Mouse (Mus musculus): ENCODE measurements around the gene Thap2. TPM values are rescaled to one million over a fixed set of nuclear protein-coding genes. Genes with fewer than 3 reads are reported as not detected.

Gene Thap2
- total RNA-seq, 4 experiments from 2014 or later: 11.9 to 15.5 (median 13.8) TPM

DNA sequence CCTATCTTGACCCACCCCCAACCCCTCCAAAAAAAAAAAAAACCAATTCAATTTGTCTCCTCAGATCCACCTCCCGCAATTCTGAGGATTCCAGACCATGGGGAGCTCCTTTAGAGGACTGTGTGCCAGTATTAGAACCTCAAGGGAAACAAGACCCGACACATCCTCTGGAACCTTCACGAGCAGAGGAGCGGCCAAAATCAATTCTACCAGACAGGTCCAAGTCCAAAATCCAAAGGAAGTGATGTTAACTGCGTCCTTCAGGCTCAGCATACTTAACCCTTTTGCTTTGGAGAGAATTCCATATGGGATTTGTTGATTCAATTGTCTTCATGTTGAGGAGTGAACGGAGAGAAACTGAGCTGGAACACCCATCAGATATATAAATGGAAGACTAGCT lies 29.2 kb downstream of the Thap2 start:
- no peak for DNase-seq (ENCODE audit: low spot score in 2 of 2)

DNA sequence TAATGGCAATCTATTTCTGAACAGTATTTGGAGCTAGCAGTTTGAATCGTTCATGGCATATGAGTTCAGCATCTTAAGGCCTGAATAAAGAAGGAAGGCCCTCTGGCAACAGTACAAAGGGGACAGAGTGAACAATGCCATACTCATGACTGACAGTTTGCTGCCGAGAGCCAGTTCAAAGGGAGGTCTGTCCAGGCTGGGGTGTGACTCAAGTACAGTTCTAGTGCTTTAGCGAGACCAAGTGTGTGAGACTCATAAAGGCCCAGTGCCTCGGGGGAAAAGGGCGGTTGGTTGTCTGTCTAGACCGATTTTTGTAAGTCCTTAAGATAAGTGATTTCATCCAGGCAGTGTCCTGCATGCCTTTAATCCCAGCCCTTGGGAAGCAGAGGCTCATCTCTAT lies 29.7 kb downstream of the Thap2 start:
- DNase-seq (ENCODE audit: low spot score in 2 of 2): no peak

DNA sequence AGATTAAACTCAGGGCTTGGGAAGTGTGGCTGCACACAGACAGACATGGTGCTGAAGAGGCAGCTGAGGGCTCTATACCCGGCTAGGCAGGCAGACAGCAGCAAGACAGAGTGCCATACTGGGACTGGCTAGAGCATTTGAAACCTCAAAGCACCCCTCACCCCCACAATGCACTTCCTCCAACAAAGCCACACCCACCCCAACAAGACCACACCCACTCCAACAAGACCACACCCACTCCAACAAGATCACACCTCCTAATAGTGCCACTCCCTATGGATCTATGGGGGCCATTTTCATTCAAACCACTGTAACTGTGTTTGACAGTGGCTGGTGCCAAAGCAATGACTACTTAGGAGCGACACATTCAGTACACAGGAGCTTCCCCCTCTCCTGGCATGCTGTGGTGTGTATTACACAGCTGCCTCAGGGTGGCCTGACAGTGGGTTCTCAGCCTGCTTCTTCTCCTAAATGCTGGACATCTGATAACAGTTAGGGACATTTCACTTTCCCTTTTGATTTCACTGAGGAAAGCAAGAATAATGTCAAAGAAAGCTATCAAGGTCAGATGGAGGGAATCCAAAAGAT lies 33.3 kb downstream of the Thap2 start:
- no peak for DNase-seq (ENCODE audit: low spot score in 2 of 2)

DNA sequence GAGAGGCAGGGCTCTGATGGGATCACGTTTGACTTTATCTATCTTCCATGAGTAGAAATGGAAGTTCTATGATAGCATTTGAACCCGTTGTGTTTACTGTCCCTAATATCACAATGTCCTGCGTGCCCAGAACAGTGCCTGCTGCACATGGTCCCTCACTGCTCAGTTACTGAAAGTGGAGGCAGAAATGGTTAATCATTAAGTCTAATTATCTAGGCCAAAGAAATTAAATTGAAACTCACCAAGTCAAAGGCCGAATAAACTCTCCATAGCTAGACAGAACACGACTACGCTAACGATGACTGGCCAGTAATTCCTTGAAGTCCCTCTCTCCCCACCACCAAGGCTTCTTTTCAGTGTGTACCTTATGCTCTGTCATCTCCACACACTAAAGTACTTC lies 34.7 kb downstream of the Thap2 start:
- DNase-seq (ENCODE audit: low spot score in 2 of 2): no peak

DNA sequence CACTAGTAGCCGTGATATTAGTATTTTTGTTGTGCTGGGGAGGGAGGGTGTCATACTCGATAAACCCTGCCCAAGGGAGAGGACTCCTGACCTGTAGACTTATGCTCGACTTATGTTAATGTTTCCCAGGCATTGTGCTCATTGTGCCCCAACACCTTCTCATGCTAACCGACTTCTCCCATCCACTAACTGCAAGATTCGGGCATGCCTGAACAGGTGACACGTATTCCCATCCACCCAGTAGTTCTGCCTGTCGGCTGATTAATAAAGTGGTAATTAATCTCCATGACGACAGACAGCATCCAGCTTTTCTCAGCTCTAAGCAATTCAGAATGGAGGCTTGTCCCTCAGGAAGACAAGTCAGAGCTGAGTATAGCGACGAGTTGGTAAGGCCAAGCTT lies 35.2 kb downstream of the Thap2 start:
- DNase-seq (ENCODE audit: low spot score in 2 of 2): no peak

- no peak for DNase-seq (ENCODE audit: low spot score in 2 of 2)
Observed at GRCm38 (mm10) chr10:115348131-115348530, 36.1 kb downstream of the Thap2 start.

DNA sequence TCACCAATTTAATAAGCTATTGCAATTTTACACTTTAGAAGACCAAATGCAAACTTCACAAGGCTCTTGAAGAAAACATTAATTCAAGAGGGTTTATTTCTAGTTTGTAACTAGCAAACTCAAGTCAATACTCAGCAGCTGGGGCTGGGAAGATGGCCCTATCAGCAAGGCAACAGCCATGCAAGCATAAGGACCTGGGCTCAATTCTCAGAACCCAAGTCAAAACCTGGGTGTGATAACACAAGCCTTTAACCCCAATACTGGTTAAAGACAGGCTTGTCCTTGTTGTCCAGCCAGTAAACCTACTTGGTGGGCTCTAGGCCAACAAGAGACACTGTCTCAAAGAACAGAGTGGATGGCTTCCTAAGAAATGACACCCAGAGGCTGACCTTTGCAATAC lies 37.8 kb downstream of the Thap2 start:
- no peak for DNase-seq (ENCODE audit: low spot score in 2 of 2)

GRCm38 (mm10) chr10:115342771-115343425 lies 41.3 kb downstream of the Thap2 start:
- no peak for DNase-seq (ENCODE audit: low spot score in 2 of 2)

GRCm38 (mm10) chr10:115339820-115340328 lies 44.4 kb downstream of the Thap2 start:
- no peak for DNase-seq (ENCODE audit: low spot score in 2 of 2)

DNA sequence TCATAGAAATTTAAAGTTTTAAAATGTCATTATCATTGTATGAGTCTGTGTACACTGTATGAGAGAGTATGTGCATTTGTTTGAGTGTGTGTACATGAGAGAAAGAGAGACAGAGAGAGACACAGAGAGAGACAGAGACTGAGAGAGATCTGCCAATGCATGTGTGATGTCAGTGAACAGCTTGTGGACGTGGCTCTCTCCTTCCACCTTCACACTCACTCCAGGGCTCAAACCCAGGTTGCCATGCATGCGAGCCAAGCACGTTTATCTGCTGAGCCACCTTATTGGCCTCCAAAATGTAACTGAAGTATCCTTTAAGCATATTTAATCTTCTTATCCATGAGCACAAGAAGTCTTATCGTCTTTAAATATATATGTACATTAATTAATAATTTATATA lies 47.3 kb downstream of the Thap2 start:
- DNase-seq (ENCODE audit: low spot score in 2 of 2): no peak

- DNase-seq (ENCODE audit: low spot score in 2 of 2): no peak
Observed at GRCm38 (mm10) chr10:115333528-115333927, 50.7 kb downstream of the Thap2 start.

- no peak for DNase-seq (ENCODE audit: low spot score in 2 of 2)
Observed at GRCm38 (mm10) chr10:115332997-115333396, 51.2 kb downstream of the Thap2 start.

DNA sequence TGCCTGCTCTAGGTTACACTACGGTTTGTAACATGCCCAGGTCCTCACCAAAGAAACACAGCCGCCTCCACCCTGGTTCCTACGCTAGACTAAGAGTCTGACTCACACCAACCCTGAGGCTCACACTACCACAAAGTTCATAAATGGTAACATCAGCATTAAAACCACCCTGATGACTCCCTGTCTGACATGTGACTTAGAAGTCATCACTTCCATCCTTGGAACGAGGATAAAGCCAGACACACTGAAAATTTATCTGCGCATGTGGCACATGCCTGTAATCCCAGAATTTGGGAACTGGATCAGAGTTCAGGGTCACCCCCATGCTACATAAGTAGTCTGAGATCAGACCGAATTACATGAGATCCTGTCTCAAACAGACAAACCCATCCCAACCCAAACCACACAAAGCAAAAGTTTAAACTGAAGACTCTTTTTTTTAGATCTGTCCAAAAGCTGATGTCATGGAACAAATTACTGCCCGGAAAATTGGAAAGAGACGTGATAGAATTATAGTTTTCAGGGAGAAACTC lies 51.8 kb downstream of the Thap2 start:
- DNase-seq (ENCODE audit: low spot score in 2 of 2): no peak

- DNase-seq (ENCODE audit: low spot score in 2 of 2): no peak
Observed at GRCm38 (mm10) chr10:115329010-115329530, 55.2 kb downstream of the Thap2 start.

DNA sequence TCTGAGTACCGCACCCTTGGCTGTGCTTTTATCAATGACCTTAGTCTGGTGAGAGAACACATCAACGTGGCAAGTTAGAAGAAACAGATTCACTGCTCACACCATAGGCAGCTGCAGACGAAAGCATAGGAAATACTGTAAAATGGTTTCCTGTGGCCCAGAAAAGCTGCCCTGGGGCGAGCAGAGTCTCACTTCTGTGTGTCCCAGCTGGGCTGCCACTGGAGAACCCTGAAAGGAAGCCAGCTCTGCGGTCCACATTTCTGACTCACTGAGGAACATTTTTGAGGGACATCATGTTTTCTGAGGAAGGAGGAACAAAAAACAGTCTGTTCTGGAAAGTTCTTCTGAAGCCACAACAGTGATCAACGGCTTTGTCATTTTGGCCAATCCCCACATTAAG lies 55.7 kb downstream of the Thap2 start:
- no peak for DNase-seq (ENCODE audit: low spot score in 2 of 2)

- DNase-seq (ENCODE audit: low spot score in 2 of 2): peak in 1 of 2 experiments; percentile 32
Observed at GRCm38 (mm10) chr10:115323295-115323694, 60.9 kb downstream of the Thap2 start.

- no peak for DNase-seq (ENCODE audit: low spot score in 2 of 2)
Observed at GRCm38 (mm10) chr10:115321317-115322035, 62.8 kb downstream of the Thap2 start.

Other genes with a start within 250 kb of the Thap2 start
- under 1 TPM; 0.32 to 0.76 (median 0.51) TPM for gene Tph2, start 199.4 kb downstream of the Thap2 start, total RNA-seq (2022)
- 10 to 100 TPM; 47.2 to 71.6 (median 62.2) TPM for gene Tbc1d15, start 133.0 kb downstream of the Thap2 start, total RNA-seq (2022)
- 10 to 100 TPM; 51.5 to 59.0 (median 55.1) TPM for gene Rab21, start 68.8 kb downstream of the Thap2 start, total RNA-seq (2022)
- gene Tmem19, start 21.9 kb downstream of the Thap2 start, total RNA-seq (2022): 10 to 100 TPM; 29.0 to 57.1 (median 37.9) TPM
- gene Zfc3h1, start 516 bp upstream of the Thap2 start, total RNA-seq (2022): 10 to 100 TPM; 36.3 to 47.5 (median 45.2) TPM
- gene A930009A15Rik, start 185.5 kb upstream of the Thap2 start, total RNA-seq (2022): under 1 TPM in 2 of 4 experiments, not detected in 2; 0.39 to 0.74 TPM
- gene Lgr5, start 203.3 kb upstream of the Thap2 start, total RNA-seq (2022): 1 to 10 TPM; 4.1 to 6.8 (median 5.6) TPM